Mouse (Mus musculus) heart, postnatal 14 days (tissue): ENCODE results near the gene Trpm4. TPM values are rescaled to one million over a fixed set of nuclear protein-coding genes. Genes with fewer than 3 reads are reported as not detected.

Experiments
- DNase-seq, 2 experiments: peaks; one replicate each; pipeline ENCODE4 v3.0.0; 2021 to 2022
- intact Hi-C: fragments of 180-260 bp; cut with DNase I; formaldehyde crosslinking; loops from one replicate; pipeline ENCODE4 v1.15.1; 2025
- total RNA-seq, 2 experiments: library from RNA; stranded (reverse); gene quantifications; 2 replicates each; pipeline ENCODE4 v1.2.3; 2021

Gene Trpm4
- total RNA-seq, 2 experiments from 2014 or later, result 20.8 to 22.3 TPM

GRCm38 (mm10) chr7:45355318-45356020 is 21.9 kb upstream of the Trpm4 start:
- no peak for DNase-seq

GRCm38 (mm10) chr7:45353041-45353440 is 19.5 kb upstream of the Trpm4 start:
- intact Hi-C loops, result no loop called here
- no peak for DNase-seq

More at GRCm38 (mm10) chr7:45355318-45356020, 21.9 kb upstream of the Trpm4 start:
- intact Hi-C loops, result no loop called here

DNA sequence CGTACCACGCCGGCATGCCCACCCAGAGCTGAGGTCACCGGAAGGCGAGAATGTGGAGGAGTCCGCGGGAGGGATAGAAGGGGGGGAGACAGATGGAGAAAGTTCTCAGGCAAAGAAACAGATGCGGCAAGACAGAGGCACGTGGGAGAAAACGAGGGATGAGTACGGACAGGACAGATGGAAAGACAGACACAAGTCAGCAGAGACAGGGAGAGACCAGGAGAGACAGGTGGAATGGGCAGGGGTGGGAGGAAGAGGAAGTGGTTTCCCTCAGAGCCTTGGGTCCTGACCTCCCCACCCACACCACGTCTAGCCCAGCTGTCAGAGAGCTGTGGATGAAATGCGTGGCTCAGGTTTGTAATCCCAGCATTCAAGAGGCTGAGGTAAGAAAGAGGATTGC is 13.3 kb upstream of the Trpm4 start:
- intact Hi-C loops, result no loop called here
- DNase-seq, result no peak

- DNase-seq, result no peak
- intact Hi-C loops, result loop anchor here (5.0 kb wide), 1 partner anchor 36 kb away; no protein-coding TSS in a partner anchor
Observed at GRCm38 (mm10) chr7:45343543-45343942, 10.0 kb upstream of the Trpm4 start.

DNA sequence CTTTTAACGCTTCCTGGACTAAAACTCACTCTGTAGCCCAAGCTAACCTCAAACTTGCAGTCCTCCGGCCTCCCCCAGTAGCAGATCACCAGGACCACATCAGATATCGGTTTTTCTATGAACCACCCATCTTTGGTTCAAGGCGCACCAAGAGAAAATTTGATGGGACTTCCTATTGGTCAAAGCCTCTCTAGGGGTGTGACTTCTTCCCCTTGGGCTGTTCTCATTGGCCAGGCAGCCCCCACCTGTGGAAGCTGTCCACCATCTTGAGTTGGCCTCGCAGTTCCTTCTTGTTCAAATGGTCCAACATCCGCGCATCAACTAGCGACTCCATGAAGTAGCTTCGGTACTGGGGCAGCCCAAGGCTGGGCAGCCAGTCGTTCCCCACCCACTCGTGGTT is 8.5 kb upstream of the Trpm4 start:
- intact Hi-C loops, result loop anchor here (5.0 kb wide), 1 partner anchor 35 kb away; no protein-coding TSS in a partner anchor
- no peak for DNase-seq

GRCm38 (mm10) chr7:45341303-45341702 is 7.7 kb upstream of the Trpm4 start:
- intact Hi-C loops, result loop anchor here (5.0 kb wide), 1 partner anchor 34 kb away; no protein-coding TSS in a partner anchor
- DNase-seq, result peak; percentile 70 to 87

DNA sequence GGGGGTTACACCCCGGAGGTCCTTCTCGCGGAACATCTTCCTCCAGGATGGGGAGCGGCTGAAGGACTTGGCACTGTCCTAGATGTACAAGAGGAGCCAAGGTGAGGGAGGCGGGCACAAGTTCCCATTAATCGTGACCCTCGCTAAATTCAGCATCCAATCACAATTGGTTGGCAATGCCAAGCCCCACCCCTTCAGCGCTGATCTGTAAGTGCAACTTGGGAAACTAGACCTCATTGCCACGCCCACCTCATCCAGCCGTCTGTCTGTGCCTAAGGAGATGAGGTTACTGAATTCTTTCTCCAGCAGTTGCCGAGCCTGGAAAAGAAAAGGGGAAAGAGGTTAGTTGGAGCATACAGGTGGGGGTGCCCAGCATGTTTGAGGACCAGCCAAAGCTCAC is 7.1 kb upstream of the Trpm4 start:
- intact Hi-C loops, result loop anchor here (5.0 kb wide), 1 partner anchor 33 kb away; no protein-coding TSS in a partner anchor

DNA sequence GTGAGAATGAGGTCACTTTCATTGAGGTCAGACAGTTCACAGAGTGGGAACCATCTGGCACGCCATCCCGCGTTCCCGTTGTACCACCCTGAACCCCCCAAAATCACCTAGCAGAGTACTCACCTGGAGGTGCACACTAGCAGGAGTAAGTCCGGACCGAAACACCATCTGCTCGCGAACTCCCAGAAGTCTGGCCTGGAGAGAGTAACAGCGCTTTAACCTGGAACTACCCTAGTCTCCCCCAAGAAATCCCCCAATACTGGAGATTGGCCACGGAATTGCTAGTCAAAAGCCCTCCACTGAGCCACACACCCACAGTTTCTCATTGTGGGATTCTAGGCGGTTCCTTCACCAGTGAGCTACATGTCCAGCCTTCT is 6.5 kb upstream of the Trpm4 start:
- intact Hi-C loops, result loop anchor here (5.0 kb wide), 1 partner anchor 33 kb away; no protein-coding TSS in a partner anchor
- no peak for DNase-seq

More for the DNA sequence above, 7.1 kb upstream of the Trpm4 start:
- peak; percentile 34 to 45 for DNase-seq

GRCm38 (mm10) chr7:45339410-45340065 is 6.0 kb upstream of the Trpm4 start:
- intact Hi-C loops, result loop anchor here (5.0 kb wide), 1 partner anchor 32 kb away; no protein-coding TSS in a partner anchor

DNA sequence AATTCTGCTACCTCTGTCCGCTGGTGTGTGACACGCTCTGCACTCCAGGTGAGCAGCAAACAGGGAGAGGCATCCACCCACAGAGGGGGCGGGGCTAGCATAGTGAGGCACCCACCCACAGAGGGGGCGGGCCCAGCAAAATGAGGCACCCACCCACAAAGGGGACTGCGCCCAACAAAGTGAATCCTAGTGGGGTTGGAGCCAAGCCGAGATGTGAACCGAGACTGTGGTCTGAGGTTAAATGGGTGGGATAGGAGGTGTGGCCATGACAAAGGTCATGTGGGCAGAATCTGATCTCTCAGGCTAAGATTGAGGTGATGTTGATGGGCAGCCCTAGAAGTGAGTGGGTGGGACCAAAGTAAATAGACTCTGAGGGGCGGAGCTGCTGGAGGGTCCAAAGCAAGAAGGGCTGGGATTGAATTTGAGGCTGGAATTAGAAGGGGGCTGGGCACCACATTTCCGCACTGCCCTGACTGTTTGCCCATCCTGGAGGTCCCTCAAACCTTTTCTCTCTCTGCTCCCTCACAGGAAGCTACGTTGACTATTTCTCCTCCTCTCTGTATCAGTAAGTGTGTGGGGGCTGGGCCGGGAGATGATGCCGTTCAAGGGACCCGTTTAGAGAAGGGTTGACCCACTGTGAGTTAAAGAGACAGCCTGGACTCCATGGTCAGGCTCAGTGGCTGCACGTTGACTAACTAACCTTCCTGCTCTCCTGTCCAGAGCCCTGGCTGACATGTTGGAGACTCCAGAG is 4.8 kb upstream of the Trpm4 start:
- intact Hi-C loops, result no loop called here
- peak in 1 of 2 experiments; percentile 31 for DNase-seq

More at GRCm38 (mm10) chr7:45339410-45340065, 6.0 kb upstream of the Trpm4 start:
- peak; percentile 55 to 66 for DNase-seq

GRCm38 (mm10) chr7:45337469-45337868 is 3.9 kb upstream of the Trpm4 start:
- intact Hi-C loops, result no loop called here
- no peak for DNase-seq

- no peak for DNase-seq
- intact Hi-C loops, result no loop called here
Observed at GRCm38 (mm10) chr7:45336319-45336718, 2.7 kb upstream of the Trpm4 start.

GRCm38 (mm10) chr7:45335056-45335455 is 1.5 kb upstream of the Trpm4 start, which contains the start of gene Hrc:
Gene Hrc, plus strand, starts transcription at chr7:45335290.
- DNase-seq, result peak; percentile 36 to 49
- intact Hi-C loops, result no loop called here

DNA sequence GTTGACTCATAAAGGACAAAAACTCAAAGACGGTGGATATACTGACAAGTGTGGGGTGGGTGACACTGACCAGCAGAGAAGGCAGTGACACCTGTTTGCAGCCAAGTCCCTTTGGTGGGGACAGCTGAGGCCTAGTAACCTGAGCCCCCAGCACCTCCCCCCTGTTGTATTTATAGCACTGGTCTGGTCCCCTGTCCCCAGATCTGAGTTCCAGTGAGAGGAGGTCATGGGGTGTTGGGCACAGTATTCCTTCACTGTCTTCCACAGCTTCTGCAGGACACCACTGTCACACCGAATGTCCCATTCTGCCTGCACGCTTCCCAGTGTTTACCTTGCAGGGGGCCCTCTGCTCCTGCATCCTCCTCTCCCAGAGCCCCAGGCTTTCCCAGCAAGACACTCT is 1.0 kb upstream of the Trpm4 start:
- peak; percentile 22 to 41 for DNase-seq
- intact Hi-C loops, result no loop called here

GRCm38 (mm10) chr7:45332685-45333425 is 725 bp downstream of the Trpm4 start:
- DNase-seq, result peak; percentile 42 to 58

DNA sequence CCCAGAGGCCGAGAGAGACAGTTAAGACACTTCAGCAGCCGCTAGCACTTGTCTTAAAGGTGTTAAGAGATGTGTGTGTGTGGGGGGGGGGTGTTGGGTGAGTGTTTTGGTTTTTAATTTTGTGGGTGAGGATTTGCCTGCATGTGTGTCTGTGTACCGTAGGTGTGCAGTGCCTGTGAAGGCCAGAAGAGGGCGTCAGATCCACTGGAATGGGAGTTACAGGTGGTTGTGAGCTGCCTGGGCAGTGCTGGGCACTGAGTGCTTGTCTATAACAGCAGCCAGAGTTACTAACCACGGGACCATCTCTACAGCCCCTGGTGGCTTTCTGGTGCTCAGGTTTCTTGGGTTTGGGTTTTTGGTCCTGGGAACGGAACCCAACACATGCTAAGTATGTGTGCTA is 2.1 kb downstream of the Trpm4 start:
- intact Hi-C loops, result no loop called here
- DNase-seq, result no peak

More at GRCm38 (mm10) chr7:45332685-45333425, 725 bp downstream of the Trpm4 start:
- intact Hi-C loops, result loop anchor here (2.0 kb wide), 1 partner anchor 20 kb away; no protein-coding TSS in a partner anchor

- intact Hi-C loops, result no loop called here
- DNase-seq, result peak; percentile 35 to 41
Observed at GRCm38 (mm10) chr7:45328841-45329475, 4.6 kb downstream of the Trpm4 start.

GRCm38 (mm10) chr7:45325800-45326199 is 7.8 kb downstream of the Trpm4 start:
- intact Hi-C loops, result no loop called here
- no peak for DNase-seq

DNA sequence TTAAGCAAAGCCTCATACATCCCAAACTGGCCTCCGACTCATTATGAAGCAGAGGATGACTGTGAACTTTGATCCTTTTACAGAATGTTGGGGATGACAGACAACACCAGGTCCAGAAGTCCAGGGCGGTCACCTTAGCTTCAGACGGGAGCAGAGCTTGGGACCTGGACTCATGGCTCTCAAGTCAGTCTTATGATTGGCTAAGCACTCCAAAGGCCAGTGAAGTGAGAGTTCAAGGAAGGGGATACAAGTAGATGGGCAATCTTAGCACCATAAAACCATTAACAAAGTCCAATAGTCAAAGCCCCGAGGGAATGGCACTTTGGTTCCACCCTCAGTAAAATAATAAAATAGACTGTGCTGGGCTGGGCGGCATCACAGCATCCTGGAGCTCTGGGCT is 10.5 kb downstream of the Trpm4 start:
- DNase-seq, result no peak
- intact Hi-C loops, result no loop called here
